Mouse (Mus musculus) thymus, adult 2 months (tissue): Measurements from ENCODE around the gene 4930539E08Rik. TPM values are rescaled to one million over a fixed set of nuclear protein-coding genes. Genes with fewer than 3 reads are reported as not detected.

Experiments used
- DNase-seq: peaks from one replicate; pipeline ENCODE4 v3.0.0; 2021
- H3K27ac ChIP-seq: fragments of 200-500 bp; 2 replicates; pipeline ENCODE4 v1.5.1; 2012; ENCODE audit warnings: low read length, control low read depth; ENCODE audit not compliant: control insufficient read depth, insufficient read depth
- H3K27me3 ChIP-seq: fragments of 200-500 bp; 2 replicates; pipeline ENCODE4 v1.6.1; 2012; ENCODE audit warnings: mild to moderate bottlenecking, low read length, moderate library complexity, mixed read lengths; ENCODE audit not compliant: control insufficient read depth, insufficient read depth
- H3K36me3 ChIP-seq: fragments of 200-500 bp; 2 replicates; pipeline ENCODE4 v1.6.1; 2012; ENCODE audit warnings: mild to moderate bottlenecking, low read length, moderate library complexity; ENCODE audit not compliant: control insufficient read depth, insufficient read depth
- H3K4me1 ChIP-seq: fragments of 200-500 bp; replicated peaks from 2 replicates; pipeline ENCODE4 v1.6.1; 2012; ENCODE audit warnings: low read length; ENCODE audit not compliant: control insufficient read depth, insufficient read depth
- H3K4me3 ChIP-seq: fragments of 200-500 bp; 2 replicates; pipeline ENCODE4 v1.5.1; 2012; ENCODE audit warnings: mild to moderate bottlenecking, low read length, control low read depth, moderate library complexity; ENCODE audit not compliant: control insufficient read depth, insufficient read depth
- CTCF ChIP-seq: fragments of 200-500 bp; IDR thresholded peaks from 2 replicates; pipeline ENCODE4 v1.5.1; 2012; ENCODE audit warnings: mild to moderate bottlenecking, control low read depth, low read length, moderate library complexity, borderline replicate concordance; ENCODE audit not compliant: control insufficient read depth, poor library complexity, insufficient read depth; ENCODE audit errors: extremely low read depth
- POLR2A ChIP-seq: fragments of 200-500 bp; IDR thresholded peaks from 2 replicates; pipeline ENCODE4 v1.6.1; 2012; ENCODE audit warnings: mild to moderate bottlenecking, low read length, control low read depth, moderate library complexity; ENCODE audit not compliant: control insufficient read depth, poor library complexity, insufficient read depth; ENCODE audit errors: extremely low read depth
- WGBS: fragments of 180-500 bp; shearing (Covaris S2); methylation state at CpG from one replicate; pipeline ENCODE4 v1.1.7; 2018; 5-methylcytosine and 5-hydroxymethylcytosine counted together
- polyA plus RNA-seq: library from polyadenylated mRNA; depleted of rRNA; stranded (reverse); fragments of >200 nt; gene quantifications from 2 replicates; pipeline ENCODE4 v1.2.3, GENCODE M21; 2012; rRNA removed

The 4930539E08Rik gene
- polyA plus RNA-seq: 5.3 and 6.8 TPM in 2 replicates

DNA sequence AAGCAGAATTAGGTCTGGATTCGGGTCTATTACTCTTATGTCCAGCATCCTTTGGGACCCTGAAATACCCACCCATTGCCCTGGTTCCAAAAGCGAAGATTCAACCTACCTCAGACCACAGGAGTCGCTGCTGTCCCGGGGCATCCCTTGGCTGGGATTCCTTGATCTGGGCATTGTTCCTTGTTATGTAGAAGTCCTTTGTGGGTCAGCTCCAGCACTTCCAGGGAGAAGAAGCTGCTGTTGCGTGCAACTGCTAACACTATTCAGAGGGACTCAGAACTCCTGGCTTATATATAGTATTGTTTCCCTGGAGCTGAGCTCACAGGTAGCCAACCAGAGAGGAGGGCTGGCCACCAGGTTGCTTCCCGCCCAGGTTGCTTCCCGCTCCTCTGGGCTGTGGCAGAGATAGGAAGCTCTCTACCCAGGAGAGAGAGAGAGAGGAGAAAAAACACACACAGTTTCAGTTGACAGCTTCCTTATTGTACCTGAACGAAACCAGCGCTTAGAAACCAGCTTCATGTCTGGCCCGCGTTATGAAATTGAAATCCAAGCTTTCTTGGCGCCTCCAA lies at the start of gene 4930539E08Rik:
Gene 4930539E08Rik (minus strand): TSS at position 265 of the 569 bp plus-strand sequence.
- 89% methylated on average over 12 of the region's 12 CpGs for WGBS
- Histone ChIP-seq H3K27ac (no peak within 1 kb of the TSS), H3K4me3 (no peak within 1 kb of the TSS)

DNA sequence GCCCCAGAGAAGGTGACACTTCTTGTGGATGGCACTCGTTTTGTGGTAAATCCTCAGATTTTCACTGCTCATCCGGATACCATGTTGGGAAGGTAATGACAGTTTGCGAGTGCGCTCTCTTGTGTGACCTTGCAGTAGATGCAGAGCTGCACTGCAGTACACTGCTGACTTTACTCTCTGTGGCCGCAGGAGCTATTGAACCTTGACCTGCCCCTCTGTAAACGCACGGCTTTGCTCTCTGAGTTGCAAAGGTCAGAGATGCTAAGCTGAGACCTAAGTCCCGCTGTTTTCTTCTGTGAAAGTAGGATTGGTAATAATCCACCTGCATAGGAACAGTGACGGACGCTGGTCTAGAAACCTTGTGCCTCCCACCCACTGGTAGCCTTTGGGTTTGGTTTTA lies 46.5 kb upstream of the 4930539E08Rik start:
- Histone ChIP-seq H3K27ac (no peak overlapping the region), H3K36me3 (peaks cover 42% of the 10 kb centered on the region), H3K4me3 (no peak overlapping the region), H3K27me3 (no peaks in the 10 kb centered on the region), H3K4me1 (peaks cover 3% of the 10 kb centered on the region)
- DNase-seq: no peak
- 97% methylated on average over 10 of the region's 10 CpGs for WGBS
- no peak for TF ChIP-seq POLR2A
- TF ChIP-seq CTCF: no peak

More for the DNA sequence above, at the start of gene 4930539E08Rik:
- Histone ChIP-seq H3K27me3 (no peaks in the 10 kb centered on the region), H3K36me3 (no peaks in the 10 kb centered on the region), H3K4me1 (no peaks in the 10 kb centered on the region)
- TF ChIP-seq POLR2A: no peak
- TF ChIP-seq CTCF: no peak
- DNase-seq: no peak

DNA sequence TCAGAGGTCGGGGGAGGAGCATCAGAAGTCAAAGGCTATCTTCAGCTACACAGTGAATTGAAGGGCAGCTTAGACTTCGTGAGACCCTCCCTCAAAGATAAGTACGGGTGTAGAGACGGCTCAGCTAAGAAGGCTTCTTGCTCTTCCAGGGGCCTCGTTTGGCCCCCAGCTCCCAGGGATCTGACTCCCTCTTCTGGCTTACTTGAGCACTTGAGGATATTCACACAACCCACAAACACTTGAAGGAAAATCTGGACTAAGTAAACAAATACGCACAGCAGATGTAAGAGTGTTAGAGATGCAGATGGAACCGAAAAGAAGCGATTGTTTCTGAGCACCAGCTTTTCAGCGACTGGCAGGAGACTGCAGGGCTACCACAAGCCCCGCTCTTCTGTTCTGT lies 45.5 kb upstream of the 4930539E08Rik start:
- no peak for DNase-seq
- Histone ChIP-seq H3K27ac (no peak overlapping the region), H3K4me3 (no peak overlapping the region), H3K4me1 (no peaks in the 10 kb centered on the region), H3K36me3 (peaks cover 36% of the 10 kb centered on the region), H3K27me3 (no peaks in the 10 kb centered on the region)
- no peak for TF ChIP-seq CTCF
- TF ChIP-seq POLR2A: no peak
- 90% methylated on average over 10 of the region's 10 CpGs for WGBS

DNA sequence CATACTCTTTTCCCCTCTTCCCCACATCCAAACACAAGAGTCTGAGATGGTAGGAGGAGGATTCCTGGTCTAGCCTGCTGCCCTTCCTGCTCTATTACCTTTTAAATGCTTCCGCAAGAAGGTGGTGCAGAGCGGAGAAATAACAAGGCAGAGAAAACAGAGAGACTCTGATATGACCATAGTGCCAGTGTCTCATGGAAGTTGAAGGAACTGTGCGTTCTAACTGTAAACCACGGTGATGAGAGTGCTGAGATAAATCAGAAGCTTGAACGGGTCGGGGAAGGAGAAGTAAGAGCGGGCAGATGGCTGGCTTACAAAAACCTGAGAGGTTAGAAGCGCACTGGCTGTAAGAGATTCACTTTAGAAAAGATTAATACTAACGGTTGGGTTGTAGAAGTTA lies 39.3 kb upstream of the 4930539E08Rik start:
- TF ChIP-seq CTCF (no peak), POLR2A (no peak)
- H3K27ac ChIP-seq: no peak overlapping the region
- H3K27me3 ChIP-seq: no peaks in the 10 kb centered on the region
- no peak for DNase-seq
- no peak overlapping the region for H3K4me3 ChIP-seq
- H3K4me1 ChIP-seq: peaks cover 19% of the 10 kb centered on the region
- WGBS: 54% methylated on average over 9 of the region's 9 CpGs
- H3K36me3 ChIP-seq: no peaks in the 10 kb centered on the region

DNA sequence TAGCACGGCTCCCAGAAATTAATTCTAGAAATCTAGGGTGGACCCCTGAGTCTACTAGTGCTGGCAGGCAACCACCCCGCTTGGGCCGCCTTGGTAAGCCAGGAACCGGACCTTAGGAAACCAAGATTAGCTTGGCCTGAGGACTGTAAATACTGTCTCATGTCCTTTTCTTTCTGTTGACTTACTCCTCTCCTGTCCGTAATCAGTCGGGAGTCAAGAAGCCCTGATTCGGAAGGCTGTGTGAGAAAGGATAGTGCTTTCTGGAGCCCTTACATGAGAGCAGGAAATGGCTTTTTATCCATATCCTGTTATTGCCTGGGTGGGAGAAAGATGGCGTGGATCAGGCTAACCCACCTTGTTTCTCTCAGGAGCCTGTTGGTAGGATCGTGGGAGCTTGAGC lies 38.1 kb upstream of the 4930539E08Rik start:
- TF ChIP-seq POLR2A (no peak), CTCF (no peak)
- Histone ChIP-seq H3K4me1 (peaks cover 19% of the 10 kb centered on the region), H3K36me3 (no peaks in the 10 kb centered on the region), H3K4me3 (peak overlapping the region; percentile 43), H3K27ac (no peak overlapping the region), H3K27me3 (no peaks in the 10 kb centered on the region)
- WGBS: 4% methylated on average over 9 of the region's 9 CpGs
- DNase-seq: no peak

DNA sequence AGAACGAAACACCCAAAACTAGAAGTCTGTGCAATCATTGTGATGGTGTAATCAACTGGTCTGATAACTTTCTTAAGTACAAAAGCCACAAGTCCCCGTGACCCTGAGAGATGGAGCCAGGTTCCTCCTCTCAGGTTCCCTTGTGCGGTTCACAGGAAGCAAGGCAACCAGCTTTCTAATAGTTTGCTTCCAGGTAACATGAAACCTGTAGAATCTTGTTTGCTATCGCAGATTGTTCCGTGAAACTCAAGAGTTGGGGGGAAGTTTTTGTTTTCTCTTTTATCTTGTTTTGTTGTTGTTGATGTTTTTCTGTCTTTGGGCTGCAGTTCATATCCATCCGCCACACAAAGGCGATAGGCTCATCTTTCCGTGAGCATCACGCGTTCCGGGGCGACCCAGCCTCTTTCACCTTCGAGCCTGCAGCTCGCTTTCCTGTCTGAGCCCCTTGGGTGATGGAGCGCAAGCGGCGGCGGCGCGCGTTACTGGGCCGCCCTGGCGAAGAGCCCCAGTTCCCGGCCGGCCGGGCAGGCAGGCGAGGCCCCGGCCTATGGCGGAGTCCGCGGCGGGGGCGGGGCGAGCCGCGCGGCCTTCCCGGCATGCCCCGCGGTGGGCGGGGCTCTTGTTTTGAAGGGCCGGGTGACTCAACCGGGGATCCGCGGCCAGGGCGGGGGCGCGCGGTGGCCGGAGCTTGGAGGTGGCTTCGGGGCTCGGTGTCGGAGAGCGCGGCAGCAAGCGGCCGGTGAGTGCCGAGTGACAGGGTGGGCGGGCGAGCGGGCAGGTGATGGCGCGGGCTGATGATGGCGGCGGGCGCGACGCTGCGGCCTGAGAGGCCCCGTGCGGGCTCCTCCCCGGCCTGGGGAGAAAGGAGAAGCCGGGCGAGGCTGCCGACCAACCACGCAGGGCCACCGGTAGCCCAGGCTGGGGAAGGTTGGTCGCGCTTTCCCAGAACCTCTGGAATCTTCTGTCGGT lies 37.0 kb upstream of the 4930539E08Rik start, which contains the start of gene Kctd20:
Gene Kctd20 (plus strand): TSS at position 120 of the 969 bp plus-strand sequence.
- DNase-seq: peak; percentile 94
- Histone ChIP-seq H3K4me1 (peaks cover 19% of the 10 kb centered on the region), H3K4me3 (peak within 1 kb of the TSS; percentile 79), H3K27ac (peak within 1 kb of the TSS; percentile 85), H3K36me3 (no peaks in the 10 kb centered on the region), H3K27me3 (no peaks in the 10 kb centered on the region)
- WGBS: under 1% methylated on average over 80 of the region's 80 CpGs
- TF ChIP-seq CTCF (peak; percentile 42), POLR2A (peak; percentile 99)
